Mouse (Mus musculus): ENCODE measurements around the gene Slc5a5. TPM values are rescaled to one million over a fixed set of nuclear protein-coding genes. Genes with fewer than 3 reads are reported as not detected.

Gene Slc5a5
- polyA plus RNA-seq, 1 experiment: 0.13 TPM

DNA sequence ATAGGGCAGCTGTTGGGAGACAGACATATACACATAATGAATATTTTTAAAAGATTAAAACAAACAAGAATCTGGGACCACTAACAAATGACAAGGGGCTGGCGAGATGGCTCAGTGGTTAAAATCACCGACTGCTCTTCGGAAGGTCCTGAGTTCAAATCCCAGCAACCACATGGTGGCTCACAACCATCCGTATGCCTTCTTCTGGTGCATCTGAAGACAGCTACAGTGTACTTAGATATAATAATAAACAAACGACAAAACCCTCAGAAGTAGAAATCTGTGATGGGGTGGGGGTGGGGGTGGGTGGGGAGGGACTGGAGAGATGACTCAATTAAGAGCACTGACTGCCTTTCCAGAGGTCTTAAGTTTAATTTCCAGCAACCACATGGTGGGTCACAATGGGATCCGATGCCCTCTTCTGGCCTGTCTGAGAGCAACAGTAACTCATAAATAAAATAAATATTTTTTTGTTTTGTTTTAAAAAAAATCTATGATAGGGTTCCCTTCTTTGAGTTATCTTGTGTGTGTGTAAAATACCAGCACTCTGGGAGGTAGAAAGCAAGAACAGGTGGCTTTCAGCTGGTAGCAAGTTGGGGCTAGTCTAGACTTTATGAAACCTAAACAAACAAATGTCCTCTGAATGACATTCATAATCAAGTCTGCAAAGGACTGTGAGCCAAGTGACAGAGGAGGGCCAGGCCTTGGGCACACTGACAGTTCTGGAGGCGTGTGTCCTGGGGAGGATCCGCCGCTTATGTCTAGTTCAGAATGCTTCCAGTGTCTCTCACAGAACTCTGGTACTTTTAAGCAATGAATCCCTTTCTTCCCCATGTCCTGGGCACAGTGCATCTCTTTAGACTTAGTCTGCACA lies 27.7 kb upstream of the Slc5a5 start:
- H3K27me3 ChIP-seq (ENCODE audit: control insufficient read depth, insufficient read depth, insufficient read length): no peaks in the 10 kb centered on the region
- no peak overlapping the region for H3K4me3 ChIP-seq (ENCODE audit: insufficient read depth, poor library complexity, severe bottlenecking)
- H3ac ChIP-seq (ENCODE audit: control insufficient read depth, insufficient read length, low read depth): no peak overlapping the region
- H3K79me2 ChIP-seq (ENCODE audit: control insufficient read depth, insufficient read depth): peaks cover 10% of the 10 kb centered on the region
- H3K79me3 ChIP-seq (ENCODE audit: low read depth): no peaks in the 10 kb centered on the region
- no peak for TF ChIP-seq CEBPB (IDR thresholded peaks at IDR 0.05; ENCODE audit: low read depth)
- TF ChIP-seq MYOG (IDR thresholded peaks at IDR 0.05; ENCODE audit: control insufficient read depth, extremely low read depth, insufficient read length): no peak
- TF ChIP-seq MAX (IDR thresholded peaks at IDR 0.05): no peak
- no peak for TF ChIP-seq USF1 (IDR thresholded peaks at IDR 0.05; ENCODE audit: low read depth)
- TF ChIP-seq CTCF (IDR thresholded peaks at IDR 0.05; ENCODE audit: control insufficient read depth, insufficient read depth, insufficient read length): no peak
- TF ChIP-seq FOSL1 (IDR thresholded peaks at IDR 0.05; ENCODE audit: insufficient read depth, low read length, poor library complexity, severe bottlenecking): no peak
- TF ChIP-seq MYOD1 (IDR thresholded peaks at IDR 0.05; ENCODE audit: control insufficient read depth, insufficient read length, low read depth): no peak
- peaks cover 25% of the 10 kb centered on the region for H3K36me3 ChIP-seq (ENCODE audit: control insufficient read depth, insufficient read depth)

DNA sequence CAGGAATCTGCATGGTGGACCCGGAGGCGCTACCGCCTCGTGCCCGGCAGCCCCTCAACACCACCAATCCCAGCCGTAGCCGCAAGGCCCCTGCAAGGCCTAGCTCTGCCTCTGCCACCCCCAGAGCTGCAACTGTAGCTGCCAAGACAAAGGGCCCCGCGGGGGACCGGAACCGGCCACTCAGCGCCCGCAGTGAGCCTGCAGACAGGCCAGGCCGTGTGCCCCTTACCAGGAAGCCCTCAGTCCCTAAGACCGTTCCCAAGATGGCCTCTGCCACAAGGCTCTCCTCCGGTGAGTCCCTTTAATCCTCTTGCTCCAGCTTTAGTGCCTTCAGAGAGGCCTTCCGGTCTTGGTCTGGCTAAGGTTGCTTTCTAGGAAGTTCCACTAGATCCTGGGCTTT lies 22.1 kb upstream of the Slc5a5 start:
- no peaks in the 10 kb centered on the region for H3K27me3 ChIP-seq (ENCODE audit: control insufficient read depth, insufficient read depth, insufficient read length)
- peaks cover 20% of the 10 kb centered on the region for H3K79me3 ChIP-seq (ENCODE audit: low read depth)
- peaks cover 56% of the 10 kb centered on the region for H3K36me3 ChIP-seq (ENCODE audit: control insufficient read depth, insufficient read depth)
- H3K4me3 ChIP-seq (ENCODE audit: insufficient read depth, poor library complexity, severe bottlenecking): no peak overlapping the region
- peaks cover 56% of the 10 kb centered on the region for H3K79me2 ChIP-seq (ENCODE audit: control insufficient read depth, insufficient read depth)
- TF ChIP-seq CEBPB (IDR thresholded peaks at IDR 0.05; ENCODE audit: low read depth) (no peak), MYOD1 (IDR thresholded peaks at IDR 0.05; ENCODE audit: control insufficient read depth, insufficient read length, low read depth) (no peak), MYOG (IDR thresholded peaks at IDR 0.05; ENCODE audit: control insufficient read depth, extremely low read depth, insufficient read length) (no peak), MAX (IDR thresholded peaks at IDR 0.05) (no peak), FOSL1 (IDR thresholded peaks at IDR 0.05; ENCODE audit: insufficient read depth, low read length, poor library complexity, severe bottlenecking) (no peak), CTCF (IDR thresholded peaks at IDR 0.05; ENCODE audit: control insufficient read depth, insufficient read depth, insufficient read length) (no peak), USF1 (IDR thresholded peaks at IDR 0.05; ENCODE audit: low read depth) (no peak)
- no peak overlapping the region for H3ac ChIP-seq (ENCODE audit: control insufficient read depth, insufficient read length, low read depth)

DNA sequence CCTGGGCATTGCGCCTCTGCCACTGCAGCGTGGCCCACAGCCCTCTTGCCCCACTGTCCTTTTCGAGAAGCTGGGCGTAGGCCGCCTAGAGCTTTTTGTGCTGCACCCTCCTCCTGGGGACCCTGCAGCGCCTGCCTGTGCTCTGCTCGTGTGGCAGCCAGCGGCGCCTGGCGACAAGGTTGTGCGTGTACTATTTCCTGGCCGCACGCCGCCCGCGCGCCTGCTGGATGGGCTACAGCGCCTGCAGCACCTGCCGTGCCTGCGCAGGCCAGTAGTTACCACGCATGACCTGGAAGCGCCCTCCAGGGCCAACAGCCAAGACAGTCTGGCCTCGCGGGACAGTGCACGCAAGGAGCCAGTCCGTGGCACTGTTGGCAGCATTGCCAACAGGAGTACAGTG lies 21.0 kb upstream of the Slc5a5 start:
- TF ChIP-seq CEBPB (IDR thresholded peaks at IDR 0.05; ENCODE audit: low read depth) (no peak), USF1 (IDR thresholded peaks at IDR 0.05; ENCODE audit: low read depth) (no peak), MAX (IDR thresholded peaks at IDR 0.05) (no peak), CTCF (IDR thresholded peaks at IDR 0.05; ENCODE audit: control insufficient read depth, insufficient read depth, insufficient read length) (no peak), FOSL1 (IDR thresholded peaks at IDR 0.05; ENCODE audit: insufficient read depth, low read length, poor library complexity, severe bottlenecking) (no peak), MYOD1 (IDR thresholded peaks at IDR 0.05; ENCODE audit: control insufficient read depth, insufficient read length, low read depth) (no peak), MYOG (IDR thresholded peaks at IDR 0.05; ENCODE audit: control insufficient read depth, extremely low read depth, insufficient read length) (no peak)
- Histone ChIP-seq H3K36me3 (ENCODE audit: control insufficient read depth, insufficient read depth) (peaks cover 55% of the 10 kb centered on the region), H3K27me3 (ENCODE audit: control insufficient read depth, insufficient read depth, insufficient read length) (no peaks in the 10 kb centered on the region), H3K79me2 (ENCODE audit: control insufficient read depth, insufficient read depth) (peaks cover 67% of the 10 kb centered on the region), H3K79me3 (ENCODE audit: low read depth) (peaks cover 32% of the 10 kb centered on the region), H3K4me3 (ENCODE audit: insufficient read depth, poor library complexity, severe bottlenecking) (no peak overlapping the region), H3ac (ENCODE audit: control insufficient read depth, insufficient read length, low read depth) (no peak overlapping the region)

DNA sequence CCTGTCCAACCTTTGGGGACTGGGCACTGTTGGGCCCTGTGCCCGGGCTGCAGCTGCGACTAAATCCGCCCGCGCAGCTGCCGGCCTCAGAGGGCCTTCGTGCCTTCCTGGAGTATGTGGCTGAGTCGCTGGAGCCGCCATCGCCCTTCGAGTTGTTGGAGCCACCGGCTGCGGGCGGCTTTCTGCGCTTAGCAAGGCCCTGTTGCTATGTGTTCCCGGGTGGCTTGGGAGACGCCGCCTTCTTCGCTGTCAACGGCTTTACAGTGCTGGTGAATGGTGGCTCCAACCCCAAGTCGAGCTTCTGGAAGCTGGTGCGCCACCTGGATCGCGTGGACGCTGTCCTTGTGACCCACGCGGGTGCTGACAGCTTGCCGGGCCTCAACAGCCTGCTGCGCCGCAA lies 20.4 kb upstream of the Slc5a5 start:
- Histone ChIP-seq H3K36me3 (ENCODE audit: control insufficient read depth, insufficient read depth) (peaks cover 53% of the 10 kb centered on the region), H3K79me3 (ENCODE audit: low read depth) (peaks cover 37% of the 10 kb centered on the region)
- TF ChIP-seq CEBPB (IDR thresholded peaks at IDR 0.05; ENCODE audit: low read depth): no peak
- TF ChIP-seq CTCF (IDR thresholded peaks at IDR 0.05; ENCODE audit: control insufficient read depth, insufficient read depth, insufficient read length): no peak
- no peak for TF ChIP-seq FOSL1 (IDR thresholded peaks at IDR 0.05; ENCODE audit: insufficient read depth, low read length, poor library complexity, severe bottlenecking)
- TF ChIP-seq MAX (IDR thresholded peaks at IDR 0.05): no peak
- no peak for TF ChIP-seq MYOG (IDR thresholded peaks at IDR 0.05; ENCODE audit: control insufficient read depth, extremely low read depth, insufficient read length)
- no peak for TF ChIP-seq MYOD1 (IDR thresholded peaks at IDR 0.05; ENCODE audit: control insufficient read depth, insufficient read length, low read depth)
- TF ChIP-seq USF1 (IDR thresholded peaks at IDR 0.05; ENCODE audit: low read depth): no peak

DNA sequence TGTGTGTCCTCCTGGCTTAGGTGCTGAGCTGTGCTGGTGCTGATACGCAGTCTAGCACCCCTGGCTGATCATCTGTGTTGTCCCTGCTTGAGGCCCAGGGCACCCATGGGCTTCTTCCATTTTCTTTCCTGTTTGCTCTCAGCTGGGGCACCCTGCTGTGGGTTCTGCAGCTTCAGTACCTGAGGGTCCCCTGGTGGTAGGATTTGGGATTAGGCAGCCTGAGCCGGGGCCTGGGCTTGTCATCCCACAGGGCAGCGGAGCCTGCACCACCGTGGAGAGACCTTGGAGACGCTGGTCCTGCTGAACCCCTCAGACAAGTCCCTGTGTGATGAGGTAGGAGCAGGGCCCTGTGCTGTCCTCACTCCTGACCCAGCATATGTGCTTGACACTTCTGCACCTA lies 19.0 kb upstream of the Slc5a5 start:
- no peak overlapping the region for H3K4me3 ChIP-seq (ENCODE audit: insufficient read depth, poor library complexity, severe bottlenecking)
- H3ac ChIP-seq (ENCODE audit: control insufficient read depth, insufficient read length, low read depth): no peak overlapping the region
- peaks cover 87% of the 10 kb centered on the region for H3K79me2 ChIP-seq (ENCODE audit: control insufficient read depth, insufficient read depth)
- no peak for TF ChIP-seq CEBPB (IDR thresholded peaks at IDR 0.05; ENCODE audit: low read depth)
- TF ChIP-seq USF1 (IDR thresholded peaks at IDR 0.05; ENCODE audit: low read depth): no peak
- no peak for TF ChIP-seq MAX (IDR thresholded peaks at IDR 0.05)
- no peak for TF ChIP-seq CTCF (IDR thresholded peaks at IDR 0.05; ENCODE audit: control insufficient read depth, insufficient read depth, insufficient read length)
- no peak for TF ChIP-seq MYOD1 (IDR thresholded peaks at IDR 0.05; ENCODE audit: control insufficient read depth, insufficient read length, low read depth)
- peaks cover 50% of the 10 kb centered on the region for H3K79me3 ChIP-seq (ENCODE audit: low read depth)
- peaks cover 41% of the 10 kb centered on the region for H3K36me3 ChIP-seq (ENCODE audit: control insufficient read depth, insufficient read depth)
- H3K27me3 ChIP-seq (ENCODE audit: control insufficient read depth, insufficient read depth, insufficient read length): no peaks in the 10 kb centered on the region

More for the DNA sequence above, 20.4 kb upstream of the Slc5a5 start:
- Histone ChIP-seq H3K27me3 (ENCODE audit: control insufficient read depth, insufficient read depth, insufficient read length) (no peaks in the 10 kb centered on the region), H3K79me2 (ENCODE audit: control insufficient read depth, insufficient read depth) (peaks cover 73% of the 10 kb centered on the region), H3K4me3 (ENCODE audit: insufficient read depth, poor library complexity, severe bottlenecking) (no peak overlapping the region), H3ac (ENCODE audit: control insufficient read depth, insufficient read length, low read depth) (no peak overlapping the region)
